Mouse (Mus musculus): ENCODE data around the gene Per2. TPM values are rescaled to one million over a fixed set of nuclear protein-coding genes. Genes with fewer than 3 reads are reported as not detected.

Per2 gene
- polyA plus RNA-seq, 1 experiment: 0.05 TPM

GRCm38 (mm10) chr1:91442350-91442990 lies 16.7 kb downstream of the Per2 start:
- Histone ChIP-seq H3K9me3 (ENCODE audit: control insufficient read depth, low read length) (peaks cover 6% of the 10 kb centered on the region), H3K4me1 (ENCODE audit: control insufficient read depth) (no peaks in the 10 kb centered on the region; the same call in 1 of the 2 replicates), H3K36me3 (ENCODE audit: control insufficient read depth) (peaks cover 47% of the 10 kb centered on the region), H3K27me3 (ENCODE audit: control insufficient read depth) (no peaks in the 10 kb centered on the region), H3K4me3 (replicated peaks) (no peak overlapping the region)
- no peak for TF ChIP-seq GATA1 (IDR thresholded peaks at IDR 0.05; ENCODE audit: low read length)

GRCm38 (mm10) chr1:91441855-91442254 lies 17.3 kb downstream of the Per2 start:
- TF ChIP-seq TAL1 (IDR thresholded peaks at IDR 0.05; ENCODE audit: low read length) (no peak), GATA1 (IDR thresholded peaks at IDR 0.05; ENCODE audit: low read length) (no peak)
- no peaks in the 10 kb centered on the region; the same call in 1 of the 2 replicates for H3K4me1 ChIP-seq (ENCODE audit: control insufficient read depth)
- H3K4me3 ChIP-seq (replicated peaks): no peak overlapping the region
- peaks cover under 1% of the 10 kb centered on the region; the same call in 1 of the 2 replicates for H3K9me3 ChIP-seq (ENCODE audit: control insufficient read depth, low read length)
- no peaks in the 10 kb centered on the region for H3K27me3 ChIP-seq (ENCODE audit: control insufficient read depth)
- peaks cover 41% of the 10 kb centered on the region for H3K36me3 ChIP-seq (ENCODE audit: control insufficient read depth)

GRCm38 (mm10) chr1:91439776-91440175 lies 19.3 kb downstream of the Per2 start:
- Histone ChIP-seq H3K4me1 (ENCODE audit: control insufficient read depth) (no peaks in the 10 kb centered on the region; the same call in 1 of the 2 replicates), H3K4me3 (replicated peaks) (no peak overlapping the region), H3K27me3 (ENCODE audit: control insufficient read depth) (no peaks in the 10 kb centered on the region), H3K9me3 (ENCODE audit: control insufficient read depth, low read length) (no peaks in the 10 kb centered on the region), H3K36me3 (ENCODE audit: control insufficient read depth) (peaks cover 38% of the 10 kb centered on the region)
- TF ChIP-seq TAL1 (IDR thresholded peaks at IDR 0.05; ENCODE audit: low read length): no peak
- no peak for TF ChIP-seq GATA1 (IDR thresholded peaks at IDR 0.05; ENCODE audit: low read length)

GRCm38 (mm10) chr1:91437573-91437972 lies 21.6 kb downstream of the Per2 start:
- H3K36me3 ChIP-seq (ENCODE audit: control insufficient read depth): peaks cover 37% of the 10 kb centered on the region

GRCm38 (mm10) chr1:91437083-91437400 lies 22.1 kb downstream of the Per2 start:
- no peak for TF ChIP-seq GATA1 (IDR thresholded peaks at IDR 0.05; ENCODE audit: low read length)
- no peak for TF ChIP-seq TAL1 (IDR thresholded peaks at IDR 0.05; ENCODE audit: low read length)
- no peaks in the 10 kb centered on the region for H3K9me3 ChIP-seq (ENCODE audit: control insufficient read depth, low read length)
- peaks cover 36% of the 10 kb centered on the region for H3K36me3 ChIP-seq (ENCODE audit: control insufficient read depth)
- no peaks in the 10 kb centered on the region for H3K27me3 ChIP-seq (ENCODE audit: control insufficient read depth)
- no peak overlapping the region for H3K4me3 ChIP-seq (replicated peaks)
- H3K4me1 ChIP-seq (ENCODE audit: control insufficient read depth): no peaks in the 10 kb centered on the region; the same call in 1 of the 2 replicates

More at GRCm38 (mm10) chr1:91437573-91437972, 21.6 kb downstream of the Per2 start:
- Histone ChIP-seq H3K9me3 (ENCODE audit: control insufficient read depth, low read length) (no peaks in the 10 kb centered on the region), H3K4me1 (ENCODE audit: control insufficient read depth) (no peaks in the 10 kb centered on the region; the same call in 1 of the 2 replicates), H3K4me3 (replicated peaks) (no peak overlapping the region), H3K27me3 (ENCODE audit: control insufficient read depth) (no peaks in the 10 kb centered on the region)
- no peak for TF ChIP-seq GATA1 (IDR thresholded peaks at IDR 0.05; ENCODE audit: low read length)
- TF ChIP-seq TAL1 (IDR thresholded peaks at IDR 0.05; ENCODE audit: low read length): no peak

- no peak for TF ChIP-seq TAL1 (IDR thresholded peaks at IDR 0.05; ENCODE audit: low read length)
- TF ChIP-seq GATA1 (IDR thresholded peaks at IDR 0.05; ENCODE audit: low read length): no peak
- H3K4me1 ChIP-seq (ENCODE audit: control insufficient read depth): no peaks in the 10 kb centered on the region; the same call in 1 of the 2 replicates
- H3K9me3 ChIP-seq (ENCODE audit: control insufficient read depth, low read length): no peaks in the 10 kb centered on the region
- no peak overlapping the region for H3K4me3 ChIP-seq (replicated peaks)
- H3K27me3 ChIP-seq (ENCODE audit: control insufficient read depth): no peaks in the 10 kb centered on the region
- peaks cover 34% of the 10 kb centered on the region for H3K36me3 ChIP-seq (ENCODE audit: control insufficient read depth)
These were observed 22.6 kb downstream of the Per2 start for GRCm38 (mm10) chr1:91436380-91437082.

- Histone ChIP-seq H3K4me1 (ENCODE audit: control insufficient read depth) (no peaks in the 10 kb centered on the region; the same call in 1 of the 2 replicates), H3K36me3 (ENCODE audit: control insufficient read depth) (peaks cover 36% of the 10 kb centered on the region), H3K4me3 (replicated peaks) (no peak overlapping the region), H3K27me3 (ENCODE audit: control insufficient read depth) (no peaks in the 10 kb centered on the region), H3K9me3 (ENCODE audit: control insufficient read depth, low read length) (no peaks in the 10 kb centered on the region)
- TF ChIP-seq TAL1 (IDR thresholded peaks at IDR 0.05; ENCODE audit: low read length): no peak
- TF ChIP-seq GATA1 (IDR thresholded peaks at IDR 0.05; ENCODE audit: low read length): no peak
These were observed 23.5 kb downstream of the Per2 start for GRCm38 (mm10) chr1:91435606-91436130.

GRCm38 (mm10) chr1:91434905-91435304 lies 24.2 kb downstream of the Per2 start:
- Histone ChIP-seq H3K4me1 (ENCODE audit: control insufficient read depth) (no peaks in the 10 kb centered on the region; the same call in 1 of the 2 replicates), H3K4me3 (replicated peaks) (no peak overlapping the region), H3K36me3 (ENCODE audit: control insufficient read depth) (peaks cover 34% of the 10 kb centered on the region), H3K9me3 (ENCODE audit: control insufficient read depth, low read length) (no peaks in the 10 kb centered on the region), H3K27me3 (ENCODE audit: control insufficient read depth) (no peaks in the 10 kb centered on the region)
- TF ChIP-seq TAL1 (IDR thresholded peaks at IDR 0.05; ENCODE audit: low read length): no peak

GRCm38 (mm10) chr1:91430761-91431160 lies 28.4 kb downstream of the Per2 start:
- no peak overlapping the region for H3K4me3 ChIP-seq (replicated peaks)
- H3K4me1 ChIP-seq (ENCODE audit: control insufficient read depth): no peaks in the 10 kb centered on the region
- TF ChIP-seq GATA1 (IDR thresholded peaks at IDR 0.05; ENCODE audit: low read length): no peak
- no peak for TF ChIP-seq TAL1 (IDR thresholded peaks at IDR 0.05; ENCODE audit: low read length)
- H3K36me3 ChIP-seq (ENCODE audit: control insufficient read depth): peaks cover 52% of the 10 kb centered on the region; the same call in 1 of the 2 replicates
- H3K9me3 ChIP-seq (ENCODE audit: control insufficient read depth, low read length): no peaks in the 10 kb centered on the region
- H3K27me3 ChIP-seq (ENCODE audit: control insufficient read depth): no peaks in the 10 kb centered on the region
